Mouse (Mus musculus): ENCODE results near the gene Olfr325. TPM values are rescaled to one million over a fixed set of nuclear protein-coding genes. Genes with fewer than 3 reads are reported as not detected.
"Not testable (repeated sequence)": the region's sequence is repeated elsewhere in the genome, so short reads cannot be mapped to it uniquely, and the experiment has no call there.

The Olfr325 gene
- polyA plus RNA-seq (2015; fragmentation: Nextera tagmentation; extraction: Ambion mirVana), result not detected in 2 replicates

DNA sequence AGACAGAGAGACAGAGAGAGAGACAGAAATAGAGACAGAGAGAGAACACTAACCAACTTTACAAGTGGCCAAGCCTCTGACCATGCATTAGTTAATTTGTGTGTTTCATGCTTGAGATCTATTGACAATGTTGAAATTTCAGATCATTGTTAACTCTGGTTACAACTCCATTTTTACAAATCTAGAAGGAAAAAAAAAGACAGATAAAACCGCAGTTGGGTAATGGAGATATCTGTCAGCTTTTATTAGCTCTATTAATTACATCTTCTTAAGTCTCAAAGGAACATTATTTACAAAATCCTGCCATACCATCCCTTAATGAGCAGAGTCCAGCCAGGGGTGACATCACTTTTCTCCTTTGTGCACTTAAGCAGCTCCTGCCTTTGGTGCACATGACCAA is at the start of gene Olfr325:
TSS of gene Olfr325 (plus strand) at position 301 of the 400 bp plus-strand sequence.
- H3K9ac ChIP-seq, result no peak within 1 kb of the TSS
- 41% methylated on average over 1 of the region's 1 CpGs for WGBS
- H3K4me3 ChIP-seq (replicated peaks), result no peak within 1 kb of the TSS
- H3K27me3 ChIP-seq (replicated peaks), result no peaks in the 10 kb centered on the region
- H3K36me3 ChIP-seq, result no peaks in the 10 kb centered on the region
- H3K27ac ChIP-seq, result no peak within 1 kb of the TSS
- no peaks in the 10 kb centered on the region for H3K4me1 ChIP-seq (replicated peaks)
- no peak within 1 kb of the TSS for H3K4me2 ChIP-seq (replicated peaks)
- H3K9me3 ChIP-seq, result no peaks in the 10 kb centered on the region
- ATAC-seq, result no peak

DNA sequence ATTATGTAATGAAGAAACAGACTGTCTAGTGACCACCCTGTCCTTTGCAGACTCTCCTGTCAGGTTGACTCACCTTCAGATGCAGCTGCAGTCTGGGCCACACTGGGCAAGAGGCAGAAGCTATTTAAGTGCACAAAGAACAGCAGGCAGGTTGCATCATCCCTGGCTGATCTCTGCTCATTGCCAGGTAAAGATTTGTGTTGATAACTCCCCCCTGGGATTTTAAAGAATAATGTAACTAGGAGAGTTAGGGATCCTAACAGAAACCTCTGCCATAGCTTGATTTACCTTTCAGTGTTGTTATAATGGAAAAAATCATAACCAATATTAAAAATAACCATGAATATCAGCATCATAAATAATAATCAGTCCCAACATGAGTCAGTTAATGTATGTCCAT is 42.8 kb upstream of the Olfr325 start, which contains the start of gene Olfr330:
TSS of gene Olfr330 (minus strand) at position 101 of the 400 bp plus-strand sequence.
- not testable (repeated sequence) for H3K9me3 ChIP-seq; ATAC-seq; H3K9ac ChIP-seq; H3K4me2 ChIP-seq (replicated peaks); H3K27ac ChIP-seq; H3K36me3 ChIP-seq; H3K4me1 ChIP-seq (replicated peaks); H3K4me3 ChIP-seq (replicated peaks); H3K27me3 ChIP-seq (replicated peaks)

GRCm38 (mm10) chr11:58546322-58546721 is 31.2 kb upstream of the Olfr325 start, which contains the start of gene Olfr329-ps:
Gene Olfr329-ps (minus strand): TSS chr11:58546422.
- Histone ChIP-seq H3K4me3 (replicated peaks) (no peak within 1 kb of the TSS), H3K27me3 (replicated peaks) (no peaks in the 10 kb centered on the region), H3K4me2 (replicated peaks) (no peak within 1 kb of the TSS), H3K36me3 (no peaks in the 10 kb centered on the region), H3K4me1 (replicated peaks) (no peaks in the 10 kb centered on the region), H3K27ac (no peak within 1 kb of the TSS), H3K9ac (no peak within 1 kb of the TSS), H3K9me3 (no peaks in the 10 kb centered on the region)
- ATAC-seq, result no peak
- WGBS, result 77% methylated on average over 5 of the region's 5 CpGs

DNA sequence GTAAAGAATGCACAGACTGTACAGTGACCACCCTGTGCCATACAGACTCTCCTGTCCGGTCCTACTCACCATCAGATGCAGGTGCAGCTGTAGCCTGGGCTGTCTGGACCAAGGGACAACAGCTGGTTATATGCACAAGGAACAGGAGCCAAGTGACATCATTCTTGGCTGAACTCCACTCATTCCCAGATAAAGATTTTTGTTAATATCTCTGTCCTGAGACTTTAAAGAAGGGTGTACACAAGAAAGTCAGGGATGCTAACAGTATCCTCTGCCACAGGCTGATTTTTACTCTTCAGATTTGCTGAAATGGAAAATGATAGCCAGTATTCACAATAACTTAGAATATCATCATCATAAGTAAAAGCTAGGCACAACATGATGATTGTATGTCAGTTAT is 22.0 kb upstream of the Olfr325 start, which contains the start of gene Olfr328:
TSS of gene Olfr328 (minus strand) at position 101 of the 400 bp plus-strand sequence.
- no peaks in the 10 kb centered on the region for H3K36me3 ChIP-seq
- H3K9me3 ChIP-seq, result no peaks in the 10 kb centered on the region
- H3K4me2 ChIP-seq (replicated peaks), result no peak within 1 kb of the TSS
- 87% methylated on average over 1 of the region's 1 CpGs for WGBS
- ATAC-seq, result no peak
- no peaks in the 10 kb centered on the region for H3K27me3 ChIP-seq (replicated peaks)
- H3K4me1 ChIP-seq (replicated peaks), result no peaks in the 10 kb centered on the region
- no peak within 1 kb of the TSS for H3K4me3 ChIP-seq (replicated peaks)
- no peak within 1 kb of the TSS for H3K9ac ChIP-seq
- H3K27ac ChIP-seq, result no peak within 1 kb of the TSS

GRCm38 (mm10) chr11:58570405-58570804 is 7.1 kb upstream of the Olfr325 start, which contains the start of gene Olfr224:
Gene Olfr224 (minus strand): TSS chr11:58570553.
- Histone ChIP-seq H3K4me2 (replicated peaks) (no peak within 1 kb of the TSS), H3K9me3 (no peaks in the 10 kb centered on the region), H3K4me3 (replicated peaks) (no peak within 1 kb of the TSS), H3K9ac (no peak within 1 kb of the TSS), H3K4me1 (replicated peaks) (no peaks in the 10 kb centered on the region), H3K27ac (no peak within 1 kb of the TSS), H3K36me3 (no peaks in the 10 kb centered on the region), H3K27me3 (replicated peaks) (no peaks in the 10 kb centered on the region)
- no peak for ATAC-seq
- 67% methylated on average over 5 of the region's 5 CpGs for WGBS

- H3K4me2 ChIP-seq (replicated peaks), result no peak overlapping the region
- ATAC-seq, result no peak
- H3K27ac ChIP-seq, result no peak overlapping the region
- no peaks in the 10 kb centered on the region for H3K27me3 ChIP-seq (replicated peaks)
- WGBS, result 79% methylated on average over 8 of the region's 8 CpGs
- H3K36me3 ChIP-seq, result no peaks in the 10 kb centered on the region
- no peaks in the 10 kb centered on the region for H3K4me1 ChIP-seq (replicated peaks)
- no peak overlapping the region for H3K9ac ChIP-seq
- no peaks in the 10 kb centered on the region for H3K9me3 ChIP-seq
- H3K4me3 ChIP-seq (replicated peaks), result no peak overlapping the region
These were observed 1.1 kb downstream of the Olfr325 start for GRCm38 (mm10) chr11:58578636-58579035.

- no peaks in the 10 kb centered on the region for H3K9me3 ChIP-seq
- 70% methylated on average over 7 of the region's 7 CpGs for WGBS
- H3K4me3 ChIP-seq (replicated peaks), result no peak overlapping the region
- H3K27ac ChIP-seq, result no peak overlapping the region
- no peak overlapping the region for H3K4me2 ChIP-seq (replicated peaks)
- H3K9ac ChIP-seq, result no peak overlapping the region
- no peak for ATAC-seq
- no peaks in the 10 kb centered on the region for H3K36me3 ChIP-seq
- no peaks in the 10 kb centered on the region for H3K27me3 ChIP-seq (replicated peaks)
- no peaks in the 10 kb centered on the region for H3K4me1 ChIP-seq (replicated peaks)
These were observed 10.4 kb downstream of the Olfr325 start for GRCm38 (mm10) chr11:58587898-58588348.

GRCm38 (mm10) chr11:58588620-58589250 is 11.2 kb downstream of the Olfr325 start:
- Histone ChIP-seq H3K27me3 (replicated peaks) (no peaks in the 10 kb centered on the region), H3K36me3 (no peaks in the 10 kb centered on the region), H3K27ac (no peak overlapping the region), H3K9ac (no peak overlapping the region), H3K4me3 (replicated peaks) (no peak overlapping the region), H3K9me3 (no peaks in the 10 kb centered on the region), H3K4me2 (replicated peaks) (no peak overlapping the region), H3K4me1 (replicated peaks) (no peaks in the 10 kb centered on the region)
- WGBS, result 59% methylated on average over 3 of the region's 3 CpGs
- no peak for ATAC-seq

DNA sequence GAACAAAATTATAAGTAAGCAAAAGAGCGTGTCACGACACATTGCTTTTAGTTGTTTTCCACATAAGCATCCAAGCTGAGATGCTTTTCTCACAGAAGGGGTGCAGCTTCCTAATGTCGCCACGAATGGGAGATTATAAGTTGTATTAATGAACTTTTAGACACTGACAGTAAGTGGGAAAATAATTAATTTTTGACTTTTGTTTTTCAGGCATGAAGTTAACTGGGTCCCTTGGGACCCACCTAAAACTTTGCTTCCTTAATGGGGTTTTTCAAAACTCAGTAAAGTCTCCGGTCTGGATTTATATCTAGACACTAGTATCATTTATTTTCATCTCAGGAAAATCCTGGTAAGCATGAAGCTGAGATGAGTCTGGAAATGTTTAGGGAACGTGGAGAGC is 17.3 kb downstream of the Olfr325 start, which contains the start of gene Olfr324:
TSS of gene Olfr324 (plus strand) at position 301 of the 400 bp plus-strand sequence.
- Histone ChIP-seq H3K4me3 (replicated peaks) (no peak within 1 kb of the TSS), H3K27me3 (replicated peaks) (no peaks in the 10 kb centered on the region), H3K4me2 (replicated peaks) (no peak within 1 kb of the TSS), H3K27ac (no peak within 1 kb of the TSS), H3K36me3 (no peaks in the 10 kb centered on the region), H3K9ac (no peak within 1 kb of the TSS), H3K9me3 (no peaks in the 10 kb centered on the region), H3K4me1 (replicated peaks) (no peaks in the 10 kb centered on the region)
- no peak for ATAC-seq
- 78% methylated on average over 6 of the region's 6 CpGs for WGBS

- Histone ChIP-seq H3K9ac (no peak overlapping the region), H3K4me3 (replicated peaks) (no peak overlapping the region), H3K9me3 (no peaks in the 10 kb centered on the region), H3K4me1 (replicated peaks) (no peaks in the 10 kb centered on the region), H3K4me2 (replicated peaks) (no peak overlapping the region), H3K27me3 (replicated peaks) (no peaks in the 10 kb centered on the region), H3K27ac (no peak overlapping the region), H3K36me3 (no peaks in the 10 kb centered on the region)
- no peak for ATAC-seq
- WGBS, result 83% methylated on average over 13 of the region's 13 CpGs
These were observed 20.3 kb downstream of the Olfr325 start for GRCm38 (mm10) chr11:58597837-58598236.

DNA sequence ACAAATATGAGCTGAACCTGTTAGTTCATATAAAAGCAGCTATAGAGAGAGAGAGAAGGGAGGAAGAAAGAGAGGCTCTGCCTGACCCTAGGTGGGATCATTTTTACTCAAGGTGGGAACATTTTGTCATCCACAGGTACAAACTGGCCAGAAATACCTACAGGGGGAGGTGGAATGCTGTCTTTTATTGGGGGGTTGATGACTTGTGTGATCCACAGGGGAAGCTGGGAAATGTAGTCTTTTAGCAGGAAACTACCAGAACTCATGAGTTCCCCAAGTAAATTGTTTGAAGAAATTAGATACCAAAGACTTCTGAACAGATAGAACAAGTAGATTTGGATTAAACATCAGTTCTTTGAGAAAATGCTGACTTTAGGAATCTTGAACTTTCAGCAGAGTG is 24.5 kb downstream of the Olfr325 start:
- Histone ChIP-seq H3K27ac (no peak overlapping the region), H3K36me3 (no peaks in the 10 kb centered on the region), H3K27me3 (replicated peaks) (no peaks in the 10 kb centered on the region), H3K9me3 (no peaks in the 10 kb centered on the region), H3K4me3 (replicated peaks) (no peak overlapping the region), H3K4me1 (replicated peaks) (no peaks in the 10 kb centered on the region), H3K4me2 (replicated peaks) (no peak overlapping the region), H3K9ac (no peak overlapping the region)
- ATAC-seq, result no peak

- H3K27ac ChIP-seq, result no peak overlapping the region
- H3K4me2 ChIP-seq (replicated peaks), result no peak overlapping the region
- whole genome bisulfite sequencing, result 60% methylated on average over 6 of the region's 6 CpGs
- no peak overlapping the region for H3K4me3 ChIP-seq (replicated peaks)
- H3K36me3 ChIP-seq, result no peaks in the 10 kb centered on the region
- ATAC-seq, result no peak
- no peaks in the 10 kb centered on the region for H3K4me1 ChIP-seq (replicated peaks)
- no peak overlapping the region for H3K9ac ChIP-seq
- no peaks in the 10 kb centered on the region for H3K27me3 ChIP-seq (replicated peaks)
- H3K9me3 ChIP-seq, result no peaks in the 10 kb centered on the region
These were observed 25.4 kb downstream of the Olfr325 start for GRCm38 (mm10) chr11:58602800-58603560.

Measured in intestine, embryonic 15.5 days (tissue).